Mouse (Mus musculus) left cerebral cortex, postnatal 4 days (tissue): ENCODE results near the gene Asap3. TPM values are rescaled to one million over a fixed set of nuclear protein-coding genes. Genes with fewer than 3 reads are reported as not detected.

ENCODE experiments used
- DNase-seq: peaks from one replicate; pipeline ENCODE4 v3.0.0-alpha.2; 2022
- intact Hi-C: fragments of 180-260 bp; cut with DNase I; formaldehyde crosslinking; loops from one replicate; pipeline ENCODE4 v1.15.1; 2025
- total RNA-seq, 2 experiments: library from RNA; stranded (reverse); gene quantifications; 2 replicates each; pipeline ENCODE4 v1.2.3; 2021

Asap3 gene
- total RNA-seq, 2 experiments from 2014 or later = 4.2 to 4.9 TPM

GRCm38 (mm10) chr4:136180408-136181330 is 25.5 kb upstream of the Asap3 start:
- intact Hi-C loops = no loop called here
- peak; percentile 86 for DNase-seq

- no peak for DNase-seq
- intact Hi-C loops = no loop called here
These were observed 24.8 kb upstream of the Asap3 start for GRCm38 (mm10) chr4:136181367-136181766.

DNA sequence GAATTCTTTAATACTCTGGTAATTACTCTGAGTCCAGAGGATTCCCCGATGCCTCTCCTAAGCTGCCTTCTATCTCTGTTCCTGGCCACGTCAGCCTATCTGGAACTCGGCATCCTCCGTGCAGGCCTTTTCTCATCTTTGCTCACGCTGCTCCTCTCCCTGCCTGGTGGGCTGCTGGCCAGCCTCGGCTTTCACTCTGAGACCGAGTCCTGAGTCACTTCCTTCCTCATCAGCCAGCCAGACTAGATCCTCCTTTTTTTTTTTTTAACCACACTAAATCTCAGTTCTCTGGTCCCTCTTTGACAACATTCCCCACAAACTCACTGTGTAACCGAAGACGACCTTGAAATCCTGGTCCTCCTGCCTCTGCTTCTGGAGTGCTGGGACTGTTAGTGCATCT is 20.8 kb upstream of the Asap3 start:
- intact Hi-C loops = no loop called here
- DNase-seq = no peak

- no peak for DNase-seq
- intact Hi-C loops = no loop called here
These were observed 19.9 kb upstream of the Asap3 start for GRCm38 (mm10) chr4:136186315-136186714.

GRCm38 (mm10) chr4:136186739-136187472 is 19.3 kb upstream of the Asap3 start:
- intact Hi-C loops = no loop called here
- no peak for DNase-seq

DNA sequence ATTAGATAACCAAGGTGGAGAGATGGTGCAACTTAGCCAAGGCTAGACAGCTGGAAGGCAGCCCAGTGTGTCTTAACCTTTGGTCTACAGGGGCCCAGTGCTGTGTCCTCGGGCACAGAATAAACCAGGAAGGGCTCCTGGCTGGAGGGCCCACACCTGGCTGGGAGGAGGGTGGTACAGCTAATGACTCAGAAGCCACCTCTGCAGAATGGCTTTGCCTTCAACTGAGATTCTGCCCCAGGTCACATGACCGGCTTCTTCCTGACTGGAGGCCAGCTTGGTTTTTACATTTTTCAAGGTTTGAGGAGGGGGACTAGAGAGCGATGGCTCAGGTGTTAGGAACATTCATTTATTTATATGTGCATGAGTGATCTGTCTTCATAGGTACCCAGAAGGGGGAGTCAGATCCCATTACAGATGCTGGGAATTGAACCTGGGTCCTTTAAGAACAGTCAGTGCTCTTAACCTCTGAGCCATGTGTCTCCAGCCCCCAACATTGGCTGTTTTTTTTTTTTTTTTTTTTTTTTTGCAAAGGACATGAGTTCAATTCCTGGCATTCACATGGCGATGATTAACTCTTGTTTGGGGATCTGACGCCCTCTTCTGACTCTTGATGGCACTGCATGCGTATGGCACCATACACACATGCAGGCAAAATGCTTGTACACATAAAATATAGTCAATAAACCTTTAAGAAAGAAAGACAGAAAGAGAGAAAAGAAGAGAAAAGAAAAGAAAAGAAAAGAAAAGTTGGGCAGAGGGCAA is 17.0 kb upstream of the Asap3 start:
- no peak for DNase-seq
- intact Hi-C loops = no loop called here

DNA sequence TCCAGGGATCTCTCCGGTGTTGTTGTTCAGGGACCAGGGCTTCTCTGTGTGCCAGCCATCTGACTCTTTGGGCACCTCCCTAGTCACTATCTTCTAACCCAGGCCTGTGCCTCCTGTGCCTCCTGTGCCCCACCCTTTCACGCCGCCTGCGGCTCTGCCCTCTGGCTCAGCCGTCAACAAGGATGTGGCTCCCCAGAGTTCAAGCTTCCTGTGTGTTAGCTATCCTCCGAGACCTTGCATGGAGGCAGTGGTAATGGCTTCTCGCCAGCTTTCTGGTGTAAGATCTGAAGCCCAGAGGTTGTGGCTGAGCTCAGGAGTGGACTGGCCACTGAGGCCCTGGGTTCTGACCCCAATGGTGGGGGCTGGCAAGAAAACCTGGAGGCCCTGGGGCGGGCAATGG is 16.3 kb upstream of the Asap3 start:
- no peak for DNase-seq
- intact Hi-C loops = no loop called here

GRCm38 (mm10) chr4:136193571-136193970 is 12.6 kb upstream of the Asap3 start:
- intact Hi-C loops = no loop called here
- no peak for DNase-seq

DNA sequence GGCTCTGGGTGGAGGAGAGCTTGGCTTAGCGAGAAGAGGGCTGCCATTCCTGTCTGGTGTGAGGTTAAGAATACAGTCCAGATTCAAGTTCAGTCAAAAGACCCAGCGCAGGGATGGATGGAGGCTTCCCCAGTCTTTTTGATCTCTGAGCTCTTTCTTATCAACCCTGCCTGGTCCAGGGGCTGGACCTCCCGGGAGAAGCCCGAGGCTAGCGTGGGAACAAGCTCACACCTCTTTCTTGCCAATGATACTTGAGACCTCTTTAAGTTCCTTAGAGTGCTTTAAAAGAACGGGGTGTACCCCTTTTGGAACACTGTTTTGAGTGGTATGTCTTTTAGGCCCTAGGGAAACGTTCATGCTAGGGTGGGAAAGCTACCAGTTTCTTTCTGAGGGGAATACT is 11.1 kb upstream of the Asap3 start:
- intact Hi-C loops = no loop called here
- DNase-seq = no peak

- intact Hi-C loops = no loop called here
- DNase-seq = no peak
These were observed 10.5 kb upstream of the Asap3 start for GRCm38 (mm10) chr4:136195629-136196028.

DNA sequence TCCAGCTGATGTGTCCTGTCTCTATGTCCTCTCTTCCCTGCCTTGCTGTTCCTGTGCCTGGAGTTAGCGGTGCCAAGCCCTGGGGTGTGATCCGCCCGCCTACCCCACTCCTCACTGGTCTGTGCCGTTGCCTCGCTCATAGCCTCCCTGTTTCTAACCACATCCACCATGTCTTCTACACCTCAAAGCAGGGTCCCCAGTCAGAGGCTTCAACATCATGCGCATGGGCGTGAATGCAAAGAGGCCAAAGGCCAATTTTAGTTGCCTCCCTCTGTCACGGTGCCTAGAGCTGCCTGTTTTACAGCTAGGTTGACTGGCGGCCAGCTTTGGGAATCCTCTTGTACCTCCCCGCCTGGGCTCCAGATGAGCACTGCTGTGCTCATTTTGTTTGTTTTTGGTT is 10.0 kb upstream of the Asap3 start:
- intact Hi-C loops = no loop called here
- DNase-seq = no peak

- intact Hi-C loops = no loop called here
- no peak for DNase-seq
These were observed 7.3 kb upstream of the Asap3 start for GRCm38 (mm10) chr4:136198846-136199245.

- intact Hi-C loops = loop anchor here (5.0 kb wide), 1 partner anchor 37 kb away; no protein-coding TSS in a partner anchor
- DNase-seq = peak; percentile 38
These were observed 6.4 kb upstream of the Asap3 start for GRCm38 (mm10) chr4:136199562-136200292.

- peak; percentile 85 for DNase-seq
- intact Hi-C loops = loop anchor here (5.0 kb wide), 1 partner anchor 40 kb away; no protein-coding TSS in a partner anchor
These were observed 3.7 kb upstream of the Asap3 start for GRCm38 (mm10) chr4:136202509-136202908.

- no peak for DNase-seq
- intact Hi-C loops = loop anchor here (5.0 kb wide), 2 partner anchors 38 to 42 kb away; no protein-coding TSS in a partner anchor
These were observed 1.4 kb upstream of the Asap3 start for GRCm38 (mm10) chr4:136204775-136205174.

DNA sequence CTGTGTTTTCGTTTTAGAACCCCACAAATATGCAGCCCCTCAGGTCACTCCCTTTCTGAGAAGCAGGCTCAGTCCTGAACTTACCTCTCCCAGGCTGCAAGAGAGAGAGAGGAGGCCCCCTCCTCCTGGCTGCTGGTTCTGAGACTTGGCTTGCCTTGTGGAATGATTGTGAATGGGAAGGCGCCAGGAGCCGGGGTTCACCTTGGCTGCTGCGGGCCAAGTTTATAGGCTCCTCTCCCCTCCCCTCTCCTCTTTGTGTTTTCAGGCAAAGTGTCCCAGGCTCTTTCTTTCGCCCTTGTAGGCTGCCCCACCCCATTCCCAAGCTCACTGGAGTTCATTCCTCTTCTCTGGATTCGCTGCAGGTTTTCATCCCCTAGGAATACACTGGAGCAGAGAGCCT is 778 bp downstream of the Asap3 start:
- intact Hi-C loops = loop anchor here (5.0 kb wide), 1 partner anchor 35 kb away; no protein-coding TSS in a partner anchor
- no peak for DNase-seq

- no peak for DNase-seq
- intact Hi-C loops = no loop called here
These were observed 4.8 kb downstream of the Asap3 start for GRCm38 (mm10) chr4:136210931-136211330.

- intact Hi-C loops = no loop called here
- no peak for DNase-seq
These were observed 7.5 kb downstream of the Asap3 start for GRCm38 (mm10) chr4:136213629-136214028.

- intact Hi-C loops = no loop called here
These were observed 8.7 kb downstream of the Asap3 start for GRCm38 (mm10) chr4:136214828-136215227.

GRCm38 (mm10) chr4:136215576-136215975 is 9.4 kb downstream of the Asap3 start:
- intact Hi-C loops = no loop called here
- no peak for DNase-seq

More at GRCm38 (mm10) chr4:136214828-136215227, 8.7 kb downstream of the Asap3 start:
- no peak for DNase-seq
